Mouse (Mus musculus): ENCODE data around the gene Hspg2. TPM values are rescaled to one million over a fixed set of nuclear protein-coding genes. Genes with fewer than 3 reads are reported as not detected.
A peak's percentile ranks its signal among the peaks of the same experiment; 100 is the strongest.

Gene Hspg2
- total and polyA plus RNA-seq, 3 experiments: 1.3 to 14.0 (median 5.5) TPM

DNA sequence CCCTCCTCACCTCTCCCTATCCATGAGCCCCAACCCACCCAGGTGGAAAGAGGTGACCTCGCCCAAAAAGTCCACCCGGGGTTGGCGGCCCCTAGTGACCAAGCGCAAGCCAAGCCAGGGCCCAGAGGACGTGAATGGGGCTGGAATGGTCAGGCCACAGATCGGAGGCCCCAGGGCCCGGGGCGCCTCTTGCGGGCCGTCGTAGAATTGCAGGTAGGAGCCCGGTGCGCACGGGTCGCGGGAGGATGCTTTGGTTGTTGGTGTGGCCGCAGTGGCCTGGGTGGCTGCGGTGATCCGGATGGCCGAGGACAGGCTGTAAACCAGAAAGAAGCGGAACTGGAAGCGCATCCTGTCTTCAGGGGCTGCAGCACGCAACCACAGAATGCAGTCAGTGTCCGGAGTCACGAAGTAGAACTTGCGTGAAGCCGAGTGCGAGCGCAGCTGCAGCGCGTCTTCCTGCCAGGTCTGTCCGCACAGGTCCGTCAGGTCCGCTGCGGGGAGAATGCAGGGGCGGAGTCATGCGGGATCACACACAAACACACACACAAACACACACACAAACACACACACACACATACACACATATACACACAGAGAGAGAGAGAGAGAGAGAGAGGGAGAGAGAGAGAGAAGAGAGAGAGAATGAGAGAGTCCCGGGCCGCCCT, 109.7 kb downstream of the Hspg2 start:
- dilution Hi-C loops (cut with MboI; ENCODE audit: extremely low pct_ligation_motif_present, extremely low pct_unique_long_range_greater_than_20kb, low sequenced_read_pairs) (no loop called here), in situ Hi-C loops (cut with MboI; ENCODE audit: low pct_ligation_motif_present, low pct_unique_long_range_greater_than_20kb, low sequenced_read_pairs) (no loop called here)
- no peak overlapping the region for H3K27ac ChIP-seq (ENCODE audit: insufficient read depth, low read depth)
- H3K36me3 ChIP-seq (replicated peaks in 1 of 2; ENCODE audit: control insufficient read depth in 1 of 2, insufficient read depth in 1 of 2, low read length in 1 of 2): no peaks in the 10 kb centered on the region
- H3K9ac ChIP-seq (ENCODE audit: insufficient read depth, low read depth): no peak overlapping the region
- H3K27me3 ChIP-seq (replicated peaks): peaks cover 32% of the 10 kb centered on the region
- H3K4me3 ChIP-seq (replicated peaks in 1 of 3; ENCODE audit: low read depth in 2 of 3, low read length in 2 of 3, poor library complexity in 1 of 3): peak overlapping the region in 1 of 3 experiments; percentile 21
- H3K4me1 ChIP-seq (ENCODE audit: control insufficient read depth in 1 of 2, insufficient read depth in 2 of 2): peaks cover 3 to 5% of the 10 kb centered on the region in 2 experiments; a peak in 2 of 4 replicates
- DNase-seq (ENCODE audit: extremely low read depth): peak; percentile 17
- no peaks in the 10 kb centered on the region for H3K79me2 ChIP-seq (replicated peaks; ENCODE audit: control insufficient read depth, extremely low read depth, insufficient read depth, poor library complexity, severe bottlenecking)
- peak overlapping the region; percentile 57; the same call in 1 of the 2 replicates for H3K4me2 ChIP-seq (ENCODE audit: insufficient read depth, low read depth, poor library complexity, severe bottlenecking)
- TF ChIP-seq CTCF (conservative IDR thresholded peaks at IDR 0.05 in 1 of 2, IDR thresholded peaks at IDR 0.05 in 1 of 2; ENCODE audit: low read depth in 2 of 2, low read length in 2 of 2) (peak in 1 of 2 experiments; percentile 71; a peak in 2 of 4 replicates), ELF1 (IDR thresholded peaks at IDR 0.05; ENCODE audit: low read depth, low read length) (no peak), JUN (IDR thresholded peaks at IDR 0.05; ENCODE audit: insufficient read depth, low read depth, low read length) (no peak), TCF12 (IDR thresholded peaks at IDR 0.05; ENCODE audit: low read depth, low read length) (0 out of 2 replicates have a peak, but pooled peaks have one; percentile 26), ZNF384 (IDR thresholded peaks at IDR 0.05; ENCODE audit: low read depth, low read length) (no peak), SIN3A (IDR thresholded peaks at IDR 0.05; ENCODE audit: low read length) (no peak), MYC (IDR thresholded peaks at IDR 0.05; ENCODE audit: low read depth, low read length) (no peak), BHLHE40 (IDR thresholded peaks at IDR 0.05; ENCODE audit: low read depth, low read length) (0 out of 2 replicates have a peak, but pooled peaks have one; percentile 28), ZC3H11A (IDR thresholded peaks at IDR 0.05; ENCODE audit: low read depth, low read length) (no peak), HCFC1 (IDR thresholded peaks at IDR 0.05; ENCODE audit: low read depth, low read length) (no peak), RAD21 (IDR thresholded peaks at IDR 0.05; ENCODE audit: low read depth, low read length) (peak; percentile 25), CHD2 (IDR thresholded peaks at IDR 0.05; ENCODE audit: low read length) (no peak), ZKSCAN1 (IDR thresholded peaks at IDR 0.05; ENCODE audit: borderline replicate concordance, low read depth, low read length) (no peak), SMC3 (IDR thresholded peaks at IDR 0.05; ENCODE audit: low read depth, low read length) (peak; percentile 22), EP300 (IDR thresholded peaks at IDR 0.05; ENCODE audit: low read length) (no peak)
- H3K9me3 ChIP-seq (replicated peaks; ENCODE audit: low read length): no peaks in the 10 kb centered on the region

GRCm38 (mm10) chr4:137579789-137580188, 111.2 kb downstream of the Hspg2 start:
- H3K9me3 ChIP-seq (replicated peaks; ENCODE audit: low read length): no peaks in the 10 kb centered on the region
- no peak overlapping the region for H3K4me3 ChIP-seq (replicated peaks in 1 of 3; ENCODE audit: low read depth in 2 of 3, low read length in 2 of 3, poor library complexity in 1 of 3)
- dilution Hi-C loops (cut with MboI; ENCODE audit: extremely low pct_ligation_motif_present, extremely low pct_unique_long_range_greater_than_20kb, low sequenced_read_pairs): no loop called here
- peaks cover 3 to 5% of the 10 kb centered on the region in 2 experiments; a peak in 2 of 4 replicates for H3K4me1 ChIP-seq (ENCODE audit: control insufficient read depth in 1 of 2, insufficient read depth in 2 of 2)
- H3K79me2 ChIP-seq (replicated peaks; ENCODE audit: control insufficient read depth, extremely low read depth, insufficient read depth, poor library complexity, severe bottlenecking): no peaks in the 10 kb centered on the region
- in situ Hi-C loops (cut with MboI; ENCODE audit: low pct_ligation_motif_present, low pct_unique_long_range_greater_than_20kb, low sequenced_read_pairs): no loop called here
- no peaks in the 10 kb centered on the region for H3K36me3 ChIP-seq (replicated peaks in 1 of 2; ENCODE audit: control insufficient read depth in 1 of 2, insufficient read depth in 1 of 2, low read length in 1 of 2)
- H3K4me2 ChIP-seq (ENCODE audit: insufficient read depth, low read depth, poor library complexity, severe bottlenecking): no peak overlapping the region
- no peak overlapping the region for H3K27ac ChIP-seq (ENCODE audit: insufficient read depth, low read depth)
- no peak overlapping the region for H3K9ac ChIP-seq (ENCODE audit: insufficient read depth, low read depth)
- no peak for DNase-seq (ENCODE audit: extremely low read depth)
- TF ChIP-seq USF1 (IDR thresholded peaks at IDR 0.05; ENCODE audit: low read depth, low read length) (no peak), MAZ (IDR thresholded peaks at IDR 0.05; ENCODE audit: low read depth, low read length) (no peak), POLR2AphosphoS2 (IDR thresholded peaks at IDR 0.05; ENCODE audit: low read depth, low read length) (no peak), GABPA (IDR thresholded peaks at IDR 0.05; ENCODE audit: insufficient replicate concordance, low read depth, low read length) (no peak), MAX (IDR thresholded peaks at IDR 0.05; ENCODE audit: low read length) (no peak), PAX5 (IDR thresholded peaks at IDR 0.05; ENCODE audit: low read length) (no peak), TCF12 (IDR thresholded peaks at IDR 0.05; ENCODE audit: low read depth, low read length) (no peak), EP300 (IDR thresholded peaks at IDR 0.05; ENCODE audit: low read length) (no peak), NRF1 (IDR thresholded peaks at IDR 0.05; ENCODE audit: low read depth, low read length) (no peak), ZC3H11A (IDR thresholded peaks at IDR 0.05; ENCODE audit: low read depth, low read length) (no peak), IRF4 (IDR thresholded peaks at IDR 0.05; ENCODE audit: low read depth, low read length) (no peak)
- peaks cover 32% of the 10 kb centered on the region for H3K27me3 ChIP-seq (replicated peaks)

Data from CH12.LX (cell line).